Mouse (Mus musculus) embryo, embryonic 10.5 days (tissue): Measurements from ENCODE around the gene Sept3.
"Not testable (repeated sequence)": the region's sequence is repeated elsewhere in the genome, so short reads cannot be mapped to it uniquely, and the experiment has no call there.

Experiments
- DNase-seq: peaks from one replicate; pipeline ENCODE4 v3.0.0-alpha.2; 2015; ENCODE audit warnings: low spot score

Sept3 gene

GRCm38 (mm10) chr15:82274593-82274926 is at the start of gene Sept3:
Gene Sept3, plus strand, starts transcription at chr15:82274893.
- DNase-seq, result no peak

- DNase-seq, result no peak
Observed at GRCm38 (mm10) chr15:82225769-82226168, 48.9 kb upstream of the Sept3 start.

DNA sequence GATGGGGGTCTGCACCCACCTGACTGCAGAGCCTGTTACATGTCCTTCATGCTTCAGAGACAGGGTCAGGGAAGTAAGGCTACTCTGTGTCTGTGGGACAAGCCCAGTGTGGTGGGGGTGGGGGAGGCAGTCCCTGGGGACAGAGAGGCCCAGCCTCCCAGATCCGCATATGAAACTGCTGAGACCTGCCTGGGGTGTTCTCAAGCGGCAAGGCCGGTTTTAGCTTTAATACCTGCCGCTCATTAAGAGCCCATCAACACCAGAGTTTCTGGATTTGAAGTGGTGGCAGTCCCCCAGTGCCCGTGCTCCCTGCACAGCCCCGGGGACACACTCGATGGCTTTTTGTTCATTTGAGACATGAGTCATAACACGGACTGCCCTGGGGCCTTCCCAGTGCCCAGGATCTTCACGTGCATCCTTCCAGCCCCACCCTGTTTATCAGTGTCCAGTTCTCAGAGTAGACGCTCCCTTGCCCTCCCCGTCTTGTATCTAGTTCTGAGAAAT is 45.1 kb upstream of the Sept3 start:
- no peak for DNase-seq

DNA sequence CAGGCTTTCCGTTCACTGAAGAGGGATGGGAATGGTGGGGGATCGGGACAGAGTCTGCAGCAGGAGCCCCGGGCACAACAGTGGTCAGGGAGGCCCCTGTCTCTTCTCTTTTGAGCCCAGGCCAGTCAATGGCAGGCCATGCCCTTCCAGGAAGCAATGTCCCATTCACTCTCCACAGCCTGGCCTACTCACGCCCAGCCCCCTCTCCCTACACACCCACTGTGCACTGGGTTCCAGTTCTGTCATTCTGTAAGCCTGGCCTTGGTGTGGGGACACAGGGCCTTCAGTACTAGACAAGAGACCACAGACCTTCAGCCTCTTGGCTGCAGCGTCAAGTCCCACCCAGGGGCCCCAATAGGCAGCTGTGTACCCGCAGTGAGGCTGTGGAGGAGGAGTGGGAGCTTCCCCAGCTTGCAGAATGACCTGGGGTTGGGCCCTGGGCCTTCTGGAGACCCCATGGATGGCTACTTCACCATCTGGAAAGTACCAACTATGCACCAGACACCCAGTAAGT is 44.5 kb upstream of the Sept3 start:
- no peak for DNase-seq

DNA sequence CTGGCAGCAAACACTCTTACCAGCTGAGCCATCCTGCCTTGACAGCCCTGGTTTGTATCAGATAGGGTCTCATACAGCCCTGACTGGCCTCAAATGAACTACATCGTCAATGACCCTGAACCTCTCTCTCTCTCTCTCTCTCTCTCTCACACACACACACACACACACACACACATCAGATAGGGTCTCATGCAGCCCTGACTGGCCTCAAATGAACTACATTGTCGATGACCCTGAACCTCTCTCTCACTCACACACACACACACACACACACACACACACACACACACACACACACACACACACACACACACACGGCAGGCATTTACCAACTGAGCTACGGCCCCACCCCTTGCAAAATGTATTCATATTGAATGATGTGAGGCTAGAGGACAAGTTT is 43.6 kb upstream of the Sept3 start:
- DNase-seq, result no peak

DNA sequence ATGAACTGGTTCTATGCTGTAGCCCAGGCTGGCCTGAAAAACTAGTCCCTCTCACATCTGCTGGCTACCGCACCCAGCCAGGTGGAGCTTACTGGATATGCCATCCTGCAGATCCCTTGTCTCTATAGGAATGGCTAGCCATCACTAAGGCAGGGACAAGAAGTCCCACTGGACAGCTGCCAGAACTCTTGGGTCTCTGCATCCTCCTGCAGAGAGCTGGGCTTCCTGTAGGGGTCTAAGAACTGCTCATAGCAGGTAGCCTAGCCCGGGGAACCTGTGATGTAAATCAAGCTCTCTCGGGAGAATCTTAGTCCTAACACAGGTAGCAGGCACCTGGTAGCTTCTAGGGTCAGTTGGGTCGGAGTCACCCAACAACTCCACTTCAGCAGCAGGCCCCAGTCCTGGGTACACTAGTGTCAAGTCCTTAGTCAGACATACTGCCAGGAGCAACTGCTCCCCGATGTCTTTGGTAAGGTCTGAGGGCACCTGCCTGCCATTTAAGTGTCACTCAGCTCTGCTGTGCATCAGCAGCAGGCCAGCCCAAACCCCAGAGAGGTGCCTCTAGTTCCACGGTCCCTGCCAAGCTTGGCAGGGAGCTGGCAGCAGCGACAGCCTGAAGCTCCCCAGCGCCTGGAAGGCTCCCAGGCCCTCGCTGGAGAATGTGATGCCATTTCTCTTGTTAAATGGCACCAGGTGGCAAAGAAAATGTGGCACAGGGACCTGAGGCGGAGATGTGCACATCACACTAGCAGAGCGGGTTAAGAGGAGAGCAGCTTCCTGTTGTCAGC is 42.9 kb upstream of the Sept3 start:
- no peak for DNase-seq

GRCm38 (mm10) chr15:82232651-82233050 is 42.0 kb upstream of the Sept3 start:
- DNase-seq, result no peak

DNA sequence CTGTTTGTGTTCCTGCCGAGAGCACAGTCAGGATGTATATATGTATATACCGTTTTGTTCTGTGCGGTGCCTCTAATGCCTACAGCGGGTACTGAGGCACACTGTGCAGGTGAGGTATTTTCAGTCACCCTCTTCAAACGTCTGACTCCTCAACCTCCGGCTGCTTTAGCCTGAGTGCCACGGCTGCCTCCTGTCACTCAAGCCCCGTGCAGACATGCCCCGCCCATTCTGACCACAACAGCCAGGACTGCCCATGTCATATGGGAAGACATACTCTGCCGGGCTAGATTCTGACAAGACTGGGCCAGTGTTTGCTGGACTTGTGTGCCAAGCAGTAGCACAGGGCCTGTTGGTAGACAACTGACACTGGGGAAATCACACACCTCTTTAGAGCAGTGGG is 39.0 kb upstream of the Sept3 start:
- DNase-seq, result no peak

DNA sequence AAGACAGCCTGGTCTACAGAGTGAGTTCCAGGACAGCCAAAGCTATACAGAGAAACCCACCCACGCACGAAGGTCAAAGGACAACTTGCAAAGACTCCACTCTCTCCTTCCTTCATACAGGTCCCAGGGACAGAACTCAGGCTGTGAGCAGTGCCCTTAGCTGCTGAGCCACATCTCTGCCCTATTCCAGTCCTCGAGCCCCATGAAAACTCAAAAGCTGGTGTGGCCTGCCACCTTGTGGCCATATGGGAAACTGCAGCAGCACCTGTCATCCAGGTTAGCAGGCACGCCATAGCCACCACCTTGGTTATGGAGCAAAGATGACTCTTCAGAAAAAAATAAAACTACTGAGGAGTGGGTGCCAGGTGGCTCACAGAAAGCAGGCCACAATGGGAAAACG is 38.1 kb upstream of the Sept3 start:
- peak; percentile 86 for DNase-seq

GRCm38 (mm10) chr15:82243311-82243710 is 31.4 kb upstream of the Sept3 start:
- no peak for DNase-seq

GRCm38 (mm10) chr15:82243742-82244114 is 31.0 kb upstream of the Sept3 start:
- no peak for DNase-seq

DNA sequence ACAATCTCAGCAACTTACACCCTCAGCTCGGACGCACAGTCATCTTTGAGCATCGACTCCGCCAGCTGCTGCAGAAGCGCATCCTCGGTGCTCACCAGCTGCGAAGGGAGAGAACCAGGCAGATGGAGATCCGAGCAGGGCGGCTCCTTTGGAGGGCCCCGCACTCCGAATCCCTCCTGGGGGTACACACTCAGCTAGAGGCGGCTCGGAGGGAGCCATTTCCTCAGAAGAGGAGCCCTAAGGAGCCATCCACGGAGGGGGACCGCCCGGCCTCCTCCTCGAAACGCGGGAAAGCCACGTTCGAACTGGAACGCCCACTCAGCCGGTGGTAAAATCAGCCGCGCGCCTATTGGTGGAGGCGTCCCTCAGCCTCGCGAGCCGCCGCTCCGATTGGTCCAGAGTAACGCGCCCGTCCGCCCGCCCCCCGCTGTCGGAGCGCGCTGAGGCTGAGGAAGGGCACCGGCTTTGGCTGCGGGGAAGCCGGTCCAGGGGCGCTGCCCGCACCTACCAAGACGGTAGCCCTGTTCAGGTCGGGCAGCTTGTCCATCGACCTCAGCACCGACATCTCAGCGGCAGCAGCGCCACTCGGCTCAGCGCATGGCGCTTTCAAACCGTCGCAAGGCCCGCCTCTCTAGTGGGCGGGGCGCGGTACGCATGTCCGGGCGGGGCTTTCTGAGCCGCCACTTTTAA is 30.4 kb upstream of the Sept3 start, which contains the start of gene Cenpm:
TSS of gene Cenpm (minus strand) at position 634 of the 690 bp plus-strand sequence.
- peak; percentile 96 for DNase-seq

- not testable (repeated sequence) for DNase-seq
Observed at GRCm38 (mm10) chr15:82244805-82245161, 29.9 kb upstream of the Sept3 start.

- no peak for DNase-seq
Observed at GRCm38 (mm10) chr15:82247131-82247776, 27.4 kb upstream of the Sept3 start.

GRCm38 (mm10) chr15:82251579-82251978 is 23.1 kb upstream of the Sept3 start:
- DNase-seq, result no peak

DNA sequence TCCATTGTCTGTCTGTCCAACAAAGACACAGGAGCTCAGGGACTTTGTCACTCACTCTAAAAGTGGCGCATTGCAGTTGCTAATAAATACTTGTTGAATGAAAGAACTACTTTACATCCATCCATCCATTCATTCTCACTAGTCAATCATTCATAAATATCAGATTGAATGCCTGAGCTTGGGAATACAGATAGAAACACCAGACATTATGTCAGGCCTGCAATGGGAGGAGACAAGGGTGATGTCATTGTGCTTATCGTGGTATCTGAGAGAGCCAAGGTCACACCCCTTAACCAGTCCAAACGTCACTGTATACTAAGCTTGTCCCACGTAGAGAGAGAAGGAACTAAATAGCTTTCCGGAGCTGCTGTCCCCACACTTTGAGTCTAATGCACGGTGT is 22.6 kb upstream of the Sept3 start, which contains the start of gene 1500009C09Rik:
TSS of gene 1500009C09Rik (plus strand) at position 301 of the 400 bp plus-strand sequence.
- DNase-seq, result no peak

GRCm38 (mm10) chr15:82255248-82255647 is 19.4 kb upstream of the Sept3 start:
- DNase-seq, result no peak

DNA sequence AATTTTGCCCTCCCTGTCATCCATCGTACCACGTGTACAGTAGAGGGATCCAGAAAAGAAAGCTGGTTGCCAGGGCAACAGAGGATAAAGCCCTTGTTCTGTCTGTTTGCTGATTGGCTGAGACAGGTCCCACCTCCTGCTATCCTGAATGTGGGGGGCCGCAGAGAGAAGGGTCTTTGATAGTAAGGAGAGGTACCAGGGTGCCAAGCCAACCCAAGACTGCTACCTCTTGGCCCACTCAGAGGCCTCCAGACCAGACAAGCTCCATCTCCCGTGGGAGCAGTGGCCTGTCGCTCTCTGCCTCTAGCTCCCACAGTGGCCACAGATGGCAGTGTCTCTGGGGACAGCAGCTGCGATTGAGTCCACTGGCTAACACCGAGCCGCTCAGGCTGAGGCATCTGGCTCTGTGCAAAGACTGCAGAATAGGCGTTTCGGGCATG is 18.7 kb upstream of the Sept3 start:
- DNase-seq, result peak; percentile 53

- peak; percentile 73 for DNase-seq
Observed at GRCm38 (mm10) chr15:82259510-82259909, 15.2 kb upstream of the Sept3 start.

GRCm38 (mm10) chr15:82266356-82266755 is 8.3 kb upstream of the Sept3 start:
- peak; percentile 82 for DNase-seq

GRCm38 (mm10) chr15:82268185-82268584 is 6.5 kb upstream of the Sept3 start:
- peak; percentile 74 for DNase-seq

- no peak for DNase-seq
Observed at GRCm38 (mm10) chr15:82268783-82269182, 5.9 kb upstream of the Sept3 start.

DNA sequence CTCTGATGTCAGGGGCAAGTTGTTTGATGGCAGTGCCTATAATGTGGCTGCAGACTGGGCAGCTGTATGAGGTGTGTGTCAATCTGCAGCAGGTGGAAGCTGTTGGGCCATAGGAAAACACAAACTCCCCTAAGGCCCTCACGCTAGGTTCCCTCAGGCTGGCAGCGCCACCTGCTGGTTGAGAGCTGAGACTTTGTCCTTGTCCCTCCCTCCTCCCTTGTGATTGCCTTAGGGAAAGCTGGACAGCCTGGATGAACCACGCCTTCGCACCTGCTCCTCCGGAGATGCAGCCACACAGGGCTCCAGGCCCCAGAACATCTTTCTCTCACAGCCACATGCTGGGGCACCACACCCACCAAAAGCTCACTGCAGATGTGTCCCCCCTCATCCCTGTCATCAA is 3.5 kb upstream of the Sept3 start:
- peak; percentile 92 for DNase-seq
